Mouse (Mus musculus) layer of hippocampus, postnatal 36 days (tissue): ENCODE measurements at regions not wholly inside any gene's neighbourhood (a gene's known extent, or its start where the extent isn't known, plus 50 kb on each side); places are given as distances from the start of the nearest gene placed in this dataset.

Experiments
- DNase-seq, 2 experiments: peaks; one replicate each; pipeline ENCODE4 v3.0.0; 2022

DNA sequence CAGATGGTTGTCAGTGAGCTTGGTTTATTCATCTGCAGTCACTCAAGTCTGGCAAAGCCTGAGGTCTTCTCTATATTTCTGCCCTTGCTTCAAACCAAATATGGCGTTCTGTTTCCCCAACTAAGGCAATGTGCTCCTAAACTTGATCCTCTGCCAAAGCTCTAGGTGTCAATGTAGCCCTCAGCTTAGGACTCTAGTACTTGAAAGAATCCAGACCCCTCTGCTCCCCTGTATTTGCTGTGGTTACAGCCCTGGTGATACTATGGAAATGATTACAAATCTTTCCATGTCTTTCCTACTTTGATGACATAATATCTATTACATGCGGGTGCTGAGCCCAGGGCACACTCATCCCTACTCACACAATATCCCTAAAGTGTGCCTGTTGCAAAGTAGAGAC is 672.9 kb upstream of the Tbl1xr1 start:
- no peak for DNase-seq

DNA sequence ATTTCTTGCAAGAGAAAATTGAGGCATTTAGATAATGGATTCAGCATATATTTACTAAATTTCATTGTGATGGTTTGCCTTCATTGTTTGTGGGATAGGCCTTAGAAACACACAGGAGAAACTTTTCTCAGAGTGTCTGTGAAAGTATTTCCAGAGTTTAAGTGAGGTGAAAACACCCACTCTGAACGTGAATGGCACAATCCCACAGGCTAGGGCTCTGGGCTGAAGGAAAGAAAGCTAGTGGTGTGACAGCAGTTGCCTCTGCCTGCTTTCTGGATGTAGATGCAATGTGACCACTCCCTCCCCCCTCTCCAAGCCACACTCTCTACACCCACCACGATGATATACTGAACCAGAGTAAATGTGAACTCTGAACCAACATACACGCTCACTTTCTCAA is 672.4 kb upstream of the Tbl1xr1 start:
- DNase-seq = no peak

DNA sequence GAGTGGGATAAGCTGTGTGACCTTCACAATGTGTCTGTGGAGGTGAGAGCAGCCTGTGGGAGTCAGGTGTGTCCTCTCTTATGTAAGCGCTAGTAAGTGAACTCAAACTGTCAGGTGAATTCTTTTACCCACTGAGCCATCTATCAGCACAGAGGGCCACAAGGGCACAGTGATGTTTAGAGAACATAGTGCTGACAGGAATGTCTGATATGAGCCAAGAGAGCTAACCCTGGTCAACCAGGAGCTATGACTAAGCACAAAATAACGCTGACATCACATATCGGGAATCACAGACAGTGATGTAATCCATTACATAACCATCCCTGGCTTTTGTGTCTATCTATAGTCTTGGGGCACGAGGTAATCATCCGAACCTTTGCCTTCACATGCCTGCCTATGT is 669.4 kb upstream of the Tbl1xr1 start:
- DNase-seq = no peak

DNA sequence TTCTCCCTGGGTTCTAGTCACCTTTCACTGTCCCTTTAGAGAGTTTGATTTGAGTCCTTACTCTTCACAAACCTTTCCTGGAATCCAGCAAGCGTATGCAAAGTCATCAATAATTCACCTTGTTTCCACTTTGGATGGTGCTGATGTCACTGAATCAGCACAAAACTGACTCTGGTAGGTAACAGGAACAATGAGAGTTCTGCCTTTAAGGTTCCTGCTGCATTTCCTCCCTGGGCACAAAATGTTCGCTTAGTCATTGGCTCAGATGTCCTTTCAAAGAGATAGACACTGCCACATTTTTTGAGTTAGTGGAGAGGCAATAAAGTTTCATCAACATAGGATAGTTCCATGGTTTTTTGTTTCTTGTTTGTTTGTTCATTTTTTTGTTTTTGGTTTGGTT is 664.4 kb upstream of the Tbl1xr1 start:
- DNase-seq = no peak

DNA sequence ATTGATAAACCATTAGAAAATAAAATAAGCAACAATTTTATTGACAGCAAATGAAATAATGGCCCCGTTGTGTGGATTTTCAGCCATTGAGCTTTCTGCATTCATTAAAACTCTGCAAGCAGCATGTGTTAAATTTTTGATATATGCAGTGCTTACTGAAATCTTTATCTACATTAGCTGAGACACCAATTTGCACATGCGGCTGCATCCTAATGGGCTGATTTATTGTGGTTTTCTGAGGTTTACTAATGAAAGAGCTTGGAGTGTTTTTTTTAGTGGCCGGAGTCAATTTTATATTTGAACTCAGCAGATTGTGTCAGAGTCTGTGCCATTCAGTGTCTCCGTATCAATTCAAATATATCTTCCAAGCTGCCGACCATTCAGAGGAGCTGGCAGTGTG is 653.3 kb upstream of the Tbl1xr1 start:
- DNase-seq = no peak

GRCm38 (mm10) chr3:21426538-21426937 is 649.9 kb upstream of the Tbl1xr1 start:
- no peak for DNase-seq

DNA sequence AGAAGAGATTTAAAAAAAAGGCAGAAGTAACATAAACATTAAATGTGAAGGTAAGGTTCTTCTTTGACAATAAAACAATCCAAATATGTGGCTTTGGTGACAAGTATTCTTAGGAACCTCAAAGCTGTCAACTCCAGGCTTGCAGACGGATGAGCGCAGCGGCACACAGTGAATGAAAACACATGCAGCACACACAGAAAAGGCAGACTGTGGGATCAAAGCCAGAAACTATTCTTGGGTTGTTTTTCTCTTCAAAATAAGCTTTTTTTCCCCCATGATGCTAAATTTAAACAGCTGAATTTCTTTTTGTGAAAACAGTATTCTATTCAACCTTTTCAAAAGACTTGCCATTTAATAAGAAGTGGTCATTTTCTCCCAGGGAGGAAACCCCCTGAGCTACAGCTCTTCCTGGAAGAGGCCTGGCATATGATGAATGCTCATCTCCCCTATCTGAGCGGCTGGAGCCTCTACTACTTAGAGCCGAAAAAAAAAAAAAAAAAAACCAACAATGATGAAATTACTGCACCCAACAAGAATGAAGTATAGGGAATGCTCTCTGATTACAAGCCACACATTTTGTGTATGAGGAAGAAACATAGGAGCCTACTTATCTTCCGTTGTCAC is 648.9 kb upstream of the Tbl1xr1 start:
- peak in 1 of 2 experiments; percentile 7 for DNase-seq

- no peak for DNase-seq
Measured at GRCm38 (mm10) chr3:21428120-21428519, 648.3 kb upstream of the Tbl1xr1 start.

GRCm38 (mm10) chr3:21464245-21464644 is 612.2 kb upstream of the Tbl1xr1 start:
- no peak for DNase-seq

DNA sequence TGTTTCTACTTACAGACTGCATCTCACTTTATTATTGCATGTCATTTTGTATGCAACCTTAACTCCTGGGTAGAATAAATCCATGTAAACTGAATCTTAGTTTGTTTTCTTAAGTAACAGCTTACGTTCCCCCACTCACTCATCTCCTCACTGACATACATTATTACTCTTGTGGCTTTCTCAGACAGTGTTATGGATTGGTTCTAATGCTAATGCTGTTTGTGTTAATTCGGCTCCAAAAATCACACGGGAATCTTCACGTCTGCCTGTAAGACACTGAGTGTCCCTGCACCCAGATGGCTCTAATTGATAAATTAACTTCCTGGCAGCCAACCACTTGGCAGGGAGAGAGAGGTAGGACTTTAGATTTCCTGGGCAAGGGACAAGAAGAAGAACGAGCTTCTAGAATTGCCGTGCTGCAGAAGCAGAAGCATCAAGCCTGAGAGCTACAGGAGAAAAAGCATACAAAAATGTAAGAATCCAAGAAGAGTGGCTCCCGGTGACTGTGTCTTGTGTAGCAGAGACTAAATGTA is 610.3 kb upstream of the Tbl1xr1 start:
- peak; percentile 5 to 9 for DNase-seq

- no peak for DNase-seq
Measured at GRCm38 (mm10) chr3:21477366-21477765, 599.1 kb upstream of the Tbl1xr1 start.

DNA sequence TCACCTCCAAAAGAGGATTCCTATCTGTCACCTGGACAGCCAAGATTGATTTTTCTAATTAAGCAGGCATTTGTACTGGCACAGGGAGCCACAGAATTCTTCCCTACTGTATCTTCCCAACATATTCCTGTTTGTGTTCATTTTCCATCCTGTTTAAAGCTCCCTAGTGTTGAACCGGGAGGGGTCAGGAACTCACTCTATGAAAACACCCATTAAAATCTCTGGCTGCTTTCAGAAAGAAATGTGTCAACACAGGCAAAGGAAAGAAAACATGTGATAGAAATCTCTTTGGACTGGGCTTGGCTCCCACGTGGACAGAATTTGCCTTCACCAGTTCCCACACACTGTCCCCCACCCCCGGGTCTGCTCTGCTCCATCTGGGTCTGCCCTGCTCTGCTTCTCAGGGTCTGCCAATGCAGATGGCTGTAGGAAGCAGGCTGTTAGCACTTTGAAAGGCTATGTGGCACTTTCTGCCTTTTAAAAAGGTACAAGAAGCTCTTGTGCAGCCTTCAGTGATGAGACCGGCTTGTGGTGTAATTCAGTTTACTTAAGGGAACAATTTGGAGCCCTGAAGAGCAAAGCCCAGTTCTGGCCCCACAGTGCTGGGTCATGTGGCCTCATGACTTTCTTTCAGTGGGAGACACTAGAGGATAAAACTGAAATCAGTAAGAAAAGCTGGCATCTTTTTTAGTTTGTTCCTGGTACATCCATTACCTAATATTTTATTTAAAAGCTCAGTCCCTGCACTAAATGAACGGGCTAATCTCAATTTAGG is 597.2 kb upstream of the Tbl1xr1 start:
- peak; percentile 61 to 69 for DNase-seq

- no peak for DNase-seq
Measured at GRCm38 (mm10) chr3:21479846-21480245, 596.6 kb upstream of the Tbl1xr1 start.

DNA sequence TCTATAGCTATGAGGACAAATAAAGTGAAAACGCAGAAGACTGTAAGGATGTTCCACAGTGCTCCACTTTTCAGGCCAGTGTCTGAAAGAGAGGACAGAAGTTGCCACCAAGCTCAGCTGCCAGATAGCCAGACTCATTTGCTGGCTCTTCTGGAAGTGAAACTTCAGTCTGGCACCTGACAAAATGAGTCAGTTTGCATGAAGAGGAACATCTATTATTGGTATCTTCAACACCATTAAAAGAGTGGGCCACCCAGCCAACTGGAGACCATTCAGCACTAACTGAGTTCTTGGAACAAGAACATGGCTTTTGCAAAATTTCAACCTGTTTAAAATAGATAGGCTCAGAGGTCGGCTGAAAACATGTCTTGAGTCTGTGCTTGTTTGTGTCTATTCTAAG is 592.4 kb upstream of the Tbl1xr1 start:
- DNase-seq = no peak

GRCm38 (mm10) chr3:21485454-21485853 is 591.0 kb upstream of the Tbl1xr1 start:
- no peak for DNase-seq

DNA sequence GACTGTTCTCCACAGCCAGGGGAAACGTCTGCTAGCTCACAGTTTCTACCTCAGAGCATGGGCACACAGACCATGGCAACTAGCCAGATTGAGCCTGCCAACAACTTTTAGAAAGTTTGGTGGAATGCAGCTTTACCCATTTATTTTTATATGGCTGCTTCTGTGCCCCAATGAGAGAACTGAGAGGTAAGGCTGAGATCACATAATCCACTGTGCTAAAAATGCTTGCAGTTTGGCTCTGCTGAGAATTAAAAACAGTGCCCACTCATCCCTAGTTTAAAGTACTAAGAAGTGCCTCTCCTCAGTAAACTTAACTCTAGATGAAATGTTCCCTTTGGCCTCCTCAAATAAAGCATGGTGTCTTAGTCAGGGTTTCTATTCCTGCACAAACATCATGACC is 586.9 kb upstream of the Tbl1xr1 start:
- DNase-seq = no peak

- no peak for DNase-seq
Measured at GRCm38 (mm10) chr3:21492413-21492812, 584.0 kb upstream of the Tbl1xr1 start.

GRCm38 (mm10) chr3:21493384-21493783 is 583.1 kb upstream of the Tbl1xr1 start:
- DNase-seq = no peak

DNA sequence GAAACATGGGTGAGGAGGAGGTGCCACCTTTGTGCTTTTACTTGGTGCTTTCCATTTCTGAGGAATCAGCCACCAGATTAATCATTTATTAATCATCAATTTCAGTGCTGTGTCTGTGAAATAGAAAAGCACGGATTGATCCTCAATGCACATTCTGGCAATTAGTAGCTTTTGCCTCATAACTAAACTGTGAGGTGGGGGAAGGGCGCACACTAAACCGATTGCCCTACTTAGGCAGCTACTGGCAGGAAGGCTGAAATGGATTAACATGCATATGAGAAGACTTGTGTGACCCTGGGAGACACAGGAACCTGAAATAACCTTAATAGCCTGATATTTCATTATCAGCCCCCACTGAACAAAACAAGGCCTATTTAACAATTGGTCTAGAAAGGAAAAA is 581.5 kb upstream of the Tbl1xr1 start:
- peak in 1 of 2 experiments; percentile 29 for DNase-seq

DNA sequence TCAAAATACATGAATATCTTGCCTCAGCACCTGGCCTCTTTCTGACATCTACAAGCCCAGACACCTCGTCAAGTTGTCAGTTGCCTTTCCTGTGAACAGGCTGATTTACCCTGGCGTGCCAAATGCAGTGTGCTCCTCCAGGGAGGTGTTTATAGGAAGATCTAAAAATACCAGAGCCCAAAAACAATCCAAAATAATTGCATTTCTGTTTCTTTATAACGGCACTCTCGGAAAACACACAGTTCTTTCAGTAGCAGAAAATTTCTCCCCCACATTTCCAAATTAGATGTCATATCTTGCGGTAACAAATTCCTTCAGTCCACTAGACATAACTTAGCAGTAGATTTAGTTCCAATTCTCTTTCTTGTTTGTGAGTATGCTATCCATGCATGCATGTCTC is 580.8 kb upstream of the Tbl1xr1 start:
- DNase-seq = no peak

GRCm38 (mm10) chr3:21496166-21496565 is 580.3 kb upstream of the Tbl1xr1 start:
- DNase-seq = no peak

GRCm38 (mm10) chr3:21497011-21497410 is 579.4 kb upstream of the Tbl1xr1 start:
- no peak for DNase-seq

DNA sequence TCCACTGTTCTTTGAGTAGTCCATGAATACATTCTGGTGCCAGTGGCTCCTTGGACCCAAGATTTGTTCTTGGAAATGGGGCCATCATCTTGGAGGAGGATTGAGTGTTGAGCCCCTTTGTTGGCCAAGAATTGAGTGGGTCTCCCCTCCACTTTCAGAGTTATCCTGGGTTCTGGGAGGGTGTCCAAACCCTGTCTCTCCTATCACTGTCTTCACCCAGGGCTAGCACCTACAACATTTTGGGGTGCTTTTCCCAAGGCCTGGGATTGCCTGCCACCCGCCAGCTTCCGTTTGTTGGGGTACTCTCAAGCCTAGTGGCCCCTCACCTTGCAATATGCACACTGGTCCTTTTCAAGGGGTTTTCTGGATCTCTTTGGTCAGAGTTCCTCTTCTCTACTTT is 568.8 kb upstream of the Tbl1xr1 start:
- no peak for DNase-seq

GRCm38 (mm10) chr3:21512081-21512480 is 564.4 kb upstream of the Tbl1xr1 start:
- DNase-seq = no peak
